Comparison of ENCODE assay signal across 9 mouse cellular contexts in the genomic region with DNA sequence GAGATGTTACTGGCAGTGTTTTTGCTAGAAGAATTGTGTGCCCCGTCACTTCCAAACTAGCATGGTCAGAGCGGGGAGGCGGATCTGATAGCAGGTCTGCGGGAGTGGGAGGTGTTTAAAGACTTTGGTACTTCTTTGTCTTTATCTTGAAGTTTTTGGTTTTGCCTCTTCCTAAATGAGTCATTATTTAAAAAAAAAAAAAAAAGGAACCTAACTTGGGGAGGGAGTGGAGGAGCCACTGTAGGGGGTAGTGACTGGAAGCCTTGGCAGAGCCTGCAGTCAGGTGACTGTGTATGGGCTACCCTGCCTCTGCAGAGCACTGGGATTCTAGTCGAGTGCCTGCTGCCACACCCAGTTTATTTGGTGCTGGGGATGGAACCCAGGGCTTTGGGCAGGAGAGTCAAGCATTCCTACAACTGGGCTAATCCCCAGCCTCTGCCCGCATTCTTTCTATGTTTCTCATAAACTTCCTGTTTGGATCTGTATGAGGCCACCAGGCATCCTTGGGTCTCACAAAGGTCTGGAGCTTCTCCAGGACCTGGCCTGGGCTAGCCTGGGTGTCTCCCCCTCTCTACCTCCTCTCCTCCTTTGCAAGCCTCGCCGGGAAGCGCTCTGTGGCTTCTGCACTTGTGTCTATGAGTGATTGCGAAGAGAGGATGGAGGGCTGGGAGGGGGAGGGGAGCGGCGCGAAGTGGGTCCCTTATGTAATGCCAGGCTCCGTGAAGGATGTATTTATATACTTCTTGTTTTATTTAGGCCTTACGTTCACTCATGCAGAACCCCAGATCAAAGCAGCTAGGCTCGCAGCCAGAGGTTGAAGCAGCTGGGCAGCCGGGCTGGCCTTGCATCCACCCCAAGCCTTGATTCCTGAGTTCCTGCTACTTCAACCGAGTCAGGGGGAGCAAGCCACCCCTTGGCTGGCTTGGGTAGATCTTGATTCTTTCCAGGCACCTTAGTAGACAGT.
DNase-seq lines count a peak whose midpoint lies in the region; ATAC-seq lines count a peak whose summit lies in the region.
"Had no signal": no experiment of that assay in that cellular context is flagged by ENCODE, and none has a peak within 500 bp of the region (broad histone marks: within the 10 kb centered on the region; RNA-seq: fewer than 3 reads in every experiment).

No protein-coding gene starts in this region.

- no peak for ATAC-seq in limb, embryonic 15.5 days (ENCODE audit: insufficient number of reproducible peaks, low FRiP score, low TSS enrichment, low read depth)

- peak; percentile 33 to 63 for DNase-seq in heart, adult 18-20 months
- DNase-seq in heart, postnatal 25 days (ENCODE audit: low spot score) = no peak
- peak; percentile 95 for DNase-seq in 416B (ENCODE audit: low read depth)
- DNase-seq in brain, adult 2 months (ENCODE audit: low read depth, low spot score) = peak; percentile 65
- DNase-seq in right cerebral cortex, postnatal 36 days (ENCODE audit: low spot score in 2 of 2) = peak; percentile 17 to 36
- no peak for DNase-seq in gastrocnemius, postnatal 10 days
- no peak for DNase-seq in spleen, postnatal 14 days (ENCODE audit: low spot score in 2 of 2)

- 58% methylated on average over 18 of the region's 18 CpGs for WGBS in limb, embryonic 15.5 days

- no peak overlapping the region for H3K4me2 ChIP-seq in limb, embryonic 15.5 days
- H3K4me2 ChIP-seq: limb, embryonic 12.5 days had no signal

- no peak overlapping the region for H3K9ac ChIP-seq in limb, embryonic 15.5 days
- H3K9ac ChIP-seq: limb, embryonic 12.5 days had no signal

- no peaks in the 10 kb centered on the region for H3K27me3 ChIP-seq in limb, embryonic 15.5 days
- H3K27me3 ChIP-seq: limb, embryonic 12.5 days had no signal

- peaks cover 27% of the 10 kb centered on the region for H3K36me3 ChIP-seq in limb, embryonic 15.5 days

- H3K27ac ChIP-seq in limb, embryonic 15.5 days = peak overlapping the region; percentile 7; the same call in 1 of the 2 replicates
- H3K27ac ChIP-seq: limb, embryonic 12.5 days had no signal

- no peak overlapping the region for H3K4me3 ChIP-seq in limb, embryonic 15.5 days
- H3K4me3 ChIP-seq: limb, embryonic 12.5 days had no signal

- H3K4me1 ChIP-seq in limb, embryonic 15.5 days = peaks cover 12% of the 10 kb centered on the region; the same call in 1 of the 2 replicates

- intact Hi-C loops in heart, postnatal 25 days (cut with DNase I) = no loop called here

- no peaks in the 10 kb centered on the region for H3K9me3 ChIP-seq in limb, embryonic 15.5 days

Comparison
In these comparisons a context has a peak if more than half of its experiments do, and no peak if none do; other contexts are left out.
1. DNase-seq: peak in heart, adult 18-20 months (2 of 2), 416B (single experiment), brain, adult 2 months (single experiment) and right cerebral cortex, postnatal 36 days (2 of 2); none in heart, postnatal 25 days (single experiment), gastrocnemius, postnatal 10 days (single experiment) and spleen, postnatal 14 days (0 of 2).